Mouse (Mus musculus) cerebellum, adult 9-10 months (tissue): ENCODE measurements around the gene Podnl1.
A peak's percentile ranks its signal among the peaks of the same experiment; 100 is the strongest.

Experiments
- DNase-seq: peaks from one replicate; pipeline ENCODE4 v3.0.0; 2022

Podnl1 gene

GRCm38 (mm10) chr8:84125656-84126055 is at the start of gene Podnl1:
TSS of gene Podnl1 (plus strand) at chr8:84125989.
- no peak for DNase-seq

GRCm38 (mm10) chr8:84076412-84076811 is 49.4 kb upstream of the Podnl1 start:
- no peak for DNase-seq

GRCm38 (mm10) chr8:84076849-84077248 is 48.9 kb upstream of the Podnl1 start:
- DNase-seq, result no peak

GRCm38 (mm10) chr8:84079206-84079605 is 46.6 kb upstream of the Podnl1 start:
- no peak for DNase-seq

GRCm38 (mm10) chr8:84083829-84084241 is 42.0 kb upstream of the Podnl1 start:
- no peak for DNase-seq

GRCm38 (mm10) chr8:84084341-84085115 is 41.3 kb upstream of the Podnl1 start:
- DNase-seq, result no peak

GRCm38 (mm10) chr8:84087156-84087555 is 38.6 kb upstream of the Podnl1 start:
- DNase-seq, result no peak

GRCm38 (mm10) chr8:84087821-84088220 is 38.0 kb upstream of the Podnl1 start:
- no peak for DNase-seq

GRCm38 (mm10) chr8:84089277-84089676 is 36.5 kb upstream of the Podnl1 start:
- DNase-seq, result no peak

- no peak for DNase-seq
These were observed 35.2 kb upstream of the Podnl1 start for GRCm38 (mm10) chr8:84090585-84090984.

- DNase-seq, result no peak
These were observed 29.7 kb upstream of the Podnl1 start for GRCm38 (mm10) chr8:84096061-84096460.

- DNase-seq, result no peak
These were observed 27.4 kb upstream of the Podnl1 start for GRCm38 (mm10) chr8:84098376-84098775.

GRCm38 (mm10) chr8:84101476-84102270 is 24.1 kb upstream of the Podnl1 start:
- no peak for DNase-seq

GRCm38 (mm10) chr8:84103601-84104000 is 22.2 kb upstream of the Podnl1 start:
- peak; percentile 58 for DNase-seq

GRCm38 (mm10) chr8:84104221-84104620 is 21.6 kb upstream of the Podnl1 start:
- peak; percentile 66 for DNase-seq

- DNase-seq, result peak; percentile 100
These were observed 20.8 kb upstream of the Podnl1 start, which contains the start of gene Dcaf15 for GRCm38 (mm10) chr8:84104697-84105609. TSS of gene Dcaf15 (minus strand) at chr8:84104768.

GRCm38 (mm10) chr8:84105676-84106075 is 20.1 kb upstream of the Podnl1 start:
- DNase-seq, result no peak

- no peak for DNase-seq
These were observed 19.4 kb upstream of the Podnl1 start for GRCm38 (mm10) chr8:84106216-84107040.

GRCm38 (mm10) chr8:84115646-84116045 is 10.1 kb upstream of the Podnl1 start:
- DNase-seq, result no peak

GRCm38 (mm10) chr8:84122151-84122550 is 3.6 kb upstream of the Podnl1 start:
- DNase-seq, result no peak

GRCm38 (mm10) chr8:84126742-84127141 is 953 bp downstream of the Podnl1 start:
- DNase-seq, result no peak
